Mouse (Mus musculus): ENCODE data around the gene Cttnbp2. TPM values are rescaled to one million over a fixed set of nuclear protein-coding genes. Genes with fewer than 3 reads are reported as not detected.
A peak's percentile ranks its signal among the peaks of the same experiment; 100 is the strongest.

Cttnbp2 gene
- polyA plus RNA-seq, 1 experiment from 2014 or later = 17.2 TPM

DNA sequence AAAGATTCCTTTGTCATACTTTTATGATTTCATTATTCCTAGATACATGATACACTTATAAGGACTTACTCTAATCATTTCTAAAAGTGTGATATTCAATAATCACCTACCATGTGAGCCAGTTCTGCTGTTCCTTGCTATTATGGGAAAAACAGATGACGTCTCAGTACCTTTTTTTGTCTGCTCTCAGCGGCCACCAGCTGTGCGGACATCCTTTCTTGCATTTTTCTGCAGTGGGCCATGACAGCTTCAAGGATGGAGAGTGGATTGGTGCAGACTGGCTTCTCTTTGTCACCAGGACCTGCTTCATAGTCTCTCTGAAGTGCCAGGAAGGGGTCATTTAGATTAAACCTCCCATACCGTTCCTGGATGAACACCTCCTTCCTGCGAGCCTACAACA is 66.6 kb downstream of the Cttnbp2 start:
- Histone ChIP-seq H3K4me3 (ENCODE audit: low read length) (no peak overlapping the region), H3K36me3 (ENCODE audit: control insufficient read depth, insufficient read depth, low read length) (no peaks in the 10 kb centered on the region), H3K4me2 (ENCODE audit: low read depth, low read length) (no peak overlapping the region), H3K27me3 (ENCODE audit: control insufficient read depth, insufficient read depth, low read depth, low read length) (no peaks in the 10 kb centered on the region), H3K9ac (ENCODE audit: low read length) (no peak overlapping the region), H3K4me1 (replicated peaks; ENCODE audit: control insufficient read depth, insufficient read depth, low read length) (no peaks in the 10 kb centered on the region; the same call in 1 of the 2 replicates), H3K9me3 (ENCODE audit: control insufficient read depth, low read length) (no peaks in the 10 kb centered on the region), H3K27ac (ENCODE audit: low read length) (no peak overlapping the region)
- 75% methylated on average over 5 of the region's 5 CpGs for WGBS
- ATAC-seq (ENCODE audit: low read depth) = no peak

DNA sequence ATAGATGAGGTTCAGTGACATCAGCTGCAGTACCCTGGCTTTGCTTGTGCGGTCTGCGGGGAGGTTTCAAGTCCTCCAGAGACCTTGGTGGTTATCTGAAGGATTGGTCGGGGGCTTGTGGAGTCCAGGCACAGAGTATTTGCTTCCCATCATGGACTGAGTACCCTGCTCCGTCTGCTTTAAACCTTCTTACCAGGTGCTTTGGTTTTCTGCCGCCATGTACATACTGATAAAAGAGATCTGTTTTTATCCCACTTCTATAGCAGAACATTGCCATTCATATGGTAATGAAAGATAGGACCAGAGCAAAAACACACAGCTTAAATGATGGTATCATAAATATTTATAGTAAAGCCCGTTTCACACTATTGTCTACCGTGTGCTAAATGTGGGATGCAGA is 67.7 kb downstream of the Cttnbp2 start:
- H3K9me3 ChIP-seq (ENCODE audit: control insufficient read depth, low read length) = no peaks in the 10 kb centered on the region
- ATAC-seq (ENCODE audit: low read depth) = no peak
- 68% methylated on average over 7 of the region's 7 CpGs for WGBS
- H3K27me3 ChIP-seq (ENCODE audit: control insufficient read depth, insufficient read depth, low read depth, low read length) = no peaks in the 10 kb centered on the region
- no peak overlapping the region for H3K27ac ChIP-seq (ENCODE audit: low read length)
- H3K4me3 ChIP-seq (ENCODE audit: low read length) = no peak overlapping the region
- no peak overlapping the region for H3K4me2 ChIP-seq (ENCODE audit: low read depth, low read length)
- H3K36me3 ChIP-seq (ENCODE audit: control insufficient read depth, insufficient read depth, low read length) = no peaks in the 10 kb centered on the region
- H3K4me1 ChIP-seq (replicated peaks; ENCODE audit: control insufficient read depth, insufficient read depth, low read length) = no peaks in the 10 kb centered on the region; the same call in 1 of the 2 replicates
- H3K9ac ChIP-seq (ENCODE audit: low read length) = no peak overlapping the region

DNA sequence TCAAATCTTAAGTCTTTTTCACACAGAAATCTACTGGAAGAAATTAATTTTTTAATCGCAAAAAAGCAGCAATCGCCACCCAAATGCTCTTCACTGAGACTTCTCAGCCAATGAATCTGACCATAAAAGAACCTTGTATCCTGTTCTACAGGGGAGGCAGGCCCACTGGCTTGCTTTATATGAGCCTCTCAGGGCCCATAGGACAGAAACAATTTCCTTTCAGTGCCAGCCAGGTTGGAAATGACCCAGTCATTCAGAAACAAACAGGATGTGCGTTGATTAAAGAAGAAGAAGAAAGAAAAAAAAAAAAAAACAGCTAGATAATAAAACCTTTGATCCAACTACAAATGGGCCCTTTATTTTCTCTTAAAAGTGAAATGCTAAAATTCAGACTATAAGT is 68.3 kb downstream of the Cttnbp2 start:
- Histone ChIP-seq H3K27ac (ENCODE audit: low read length) (no peak overlapping the region), H3K36me3 (ENCODE audit: control insufficient read depth, insufficient read depth, low read length) (no peaks in the 10 kb centered on the region), H3K4me2 (ENCODE audit: low read depth, low read length) (no peak overlapping the region), H3K27me3 (ENCODE audit: control insufficient read depth, insufficient read depth, low read depth, low read length) (no peaks in the 10 kb centered on the region), H3K4me1 (replicated peaks; ENCODE audit: control insufficient read depth, insufficient read depth, low read length) (no peaks in the 10 kb centered on the region; the same call in 1 of the 2 replicates), H3K9me3 (ENCODE audit: control insufficient read depth, low read length) (no peaks in the 10 kb centered on the region), H3K4me3 (ENCODE audit: low read length) (no peak overlapping the region), H3K9ac (ENCODE audit: low read length) (no peak overlapping the region)
- 73% methylated on average over 3 of the region's 3 CpGs for WGBS
- no peak for ATAC-seq (ENCODE audit: low read depth)

DNA sequence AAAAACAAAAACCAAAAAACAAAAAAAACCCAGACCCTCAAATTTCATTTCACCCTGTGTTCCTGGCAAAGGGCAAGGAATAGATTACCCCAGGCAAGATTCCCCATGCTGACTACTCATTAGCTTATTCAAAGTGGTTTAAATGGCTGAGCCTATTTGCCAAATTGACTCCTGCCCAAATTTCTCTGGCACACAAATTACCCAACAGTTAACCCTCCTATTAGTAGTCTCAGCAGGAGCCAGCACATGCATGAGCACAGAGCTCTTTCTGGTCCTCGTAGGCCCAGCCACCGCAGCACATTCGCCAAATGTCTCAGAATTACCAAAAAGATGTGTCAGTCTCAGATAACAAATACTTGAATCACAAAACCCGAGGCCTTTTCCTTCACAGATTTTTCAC is 68.9 kb downstream of the Cttnbp2 start:
- H3K4me2 ChIP-seq (ENCODE audit: low read depth, low read length) = no peak overlapping the region
- no peaks in the 10 kb centered on the region; the same call in 1 of the 2 replicates for H3K4me1 ChIP-seq (replicated peaks; ENCODE audit: control insufficient read depth, insufficient read depth, low read length)
- H3K9ac ChIP-seq (ENCODE audit: low read length) = no peak overlapping the region
- no peaks in the 10 kb centered on the region for H3K36me3 ChIP-seq (ENCODE audit: control insufficient read depth, insufficient read depth, low read length)
- H3K9me3 ChIP-seq (ENCODE audit: control insufficient read depth, low read length) = no peaks in the 10 kb centered on the region
- ATAC-seq (ENCODE audit: low read depth) = no peak
- H3K27me3 ChIP-seq (ENCODE audit: control insufficient read depth, insufficient read depth, low read depth, low read length) = no peaks in the 10 kb centered on the region
- H3K4me3 ChIP-seq (ENCODE audit: low read length) = no peak overlapping the region
- H3K27ac ChIP-seq (ENCODE audit: low read length) = no peak overlapping the region
- 53% methylated on average over 4 of the region's 4 CpGs for WGBS

DNA sequence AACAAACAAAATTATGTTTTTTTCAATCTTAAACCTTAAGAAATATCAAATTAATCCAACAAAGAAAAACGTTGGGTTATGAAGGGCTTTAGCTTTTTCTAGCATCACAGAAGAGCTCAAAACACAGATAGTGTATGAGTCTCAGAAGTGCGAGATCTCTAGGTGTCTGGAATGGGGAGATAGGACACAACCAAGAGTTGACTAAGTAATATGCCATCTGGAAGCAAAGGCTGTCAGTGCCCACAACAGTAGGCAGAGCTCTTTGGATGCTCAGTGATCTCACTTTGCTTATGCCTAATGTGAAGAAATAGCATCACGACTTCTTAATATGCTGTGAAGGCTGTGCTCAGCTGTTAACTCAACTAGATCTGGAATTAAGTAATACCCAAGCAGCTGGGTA is 72.3 kb downstream of the Cttnbp2 start:
- no peaks in the 10 kb centered on the region for H3K9me3 ChIP-seq (ENCODE audit: control insufficient read depth, low read length)
- no peak for ATAC-seq (ENCODE audit: low read depth)
- no peaks in the 10 kb centered on the region for H3K4me1 ChIP-seq (replicated peaks; ENCODE audit: control insufficient read depth, insufficient read depth, low read length)
- no peak overlapping the region for H3K27ac ChIP-seq (ENCODE audit: low read length)
- no peak overlapping the region for H3K4me2 ChIP-seq (ENCODE audit: low read depth, low read length)
- 82% methylated on average over 3 of the region's 3 CpGs for WGBS
- no peaks in the 10 kb centered on the region for H3K27me3 ChIP-seq (ENCODE audit: control insufficient read depth, insufficient read depth, low read depth, low read length)
- H3K4me3 ChIP-seq (ENCODE audit: low read length) = no peak overlapping the region
- H3K9ac ChIP-seq (ENCODE audit: low read length) = no peak overlapping the region
- H3K36me3 ChIP-seq (ENCODE audit: control insufficient read depth, insufficient read depth, low read length) = no peaks in the 10 kb centered on the region

DNA sequence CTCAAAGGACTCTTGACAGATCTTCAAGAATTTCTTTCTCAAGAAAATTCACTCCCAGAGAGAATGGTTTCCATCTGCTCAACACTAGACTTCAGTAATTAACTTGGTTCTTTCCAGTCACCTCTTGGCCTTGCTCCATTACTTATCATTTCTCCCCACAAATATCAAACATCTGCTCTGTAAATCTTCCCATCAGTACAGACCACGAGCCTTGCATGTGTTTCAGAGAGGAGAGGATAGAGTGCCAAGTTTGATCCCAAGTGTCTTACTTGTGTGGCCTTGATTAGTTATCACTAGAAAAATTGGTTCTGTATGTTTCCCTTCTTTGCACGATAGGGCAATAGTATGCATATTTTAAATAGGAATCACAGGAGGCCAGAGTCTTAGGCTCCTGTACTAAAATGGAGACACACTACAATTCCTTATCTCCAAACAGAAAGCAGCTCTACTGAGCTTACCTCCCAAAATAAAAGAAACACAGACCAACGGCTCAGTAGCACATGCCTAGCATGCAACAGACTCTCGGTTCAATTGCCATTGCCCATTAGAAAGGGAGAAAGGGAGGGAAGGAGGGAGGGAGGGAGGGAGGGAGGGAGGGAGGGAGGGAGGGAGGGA is 73.6 kb downstream of the Cttnbp2 start:
- Histone ChIP-seq H3K36me3 (ENCODE audit: control insufficient read depth, insufficient read depth, low read length) (no peaks in the 10 kb centered on the region), H3K27me3 (ENCODE audit: control insufficient read depth, insufficient read depth, low read depth, low read length) (no peaks in the 10 kb centered on the region), H3K27ac (ENCODE audit: low read length) (no peak overlapping the region), H3K4me1 (replicated peaks; ENCODE audit: control insufficient read depth, insufficient read depth, low read length) (no peaks in the 10 kb centered on the region), H3K4me3 (ENCODE audit: low read length) (no peak overlapping the region), H3K4me2 (ENCODE audit: low read depth, low read length) (no peak overlapping the region), H3K9ac (ENCODE audit: low read length) (no peak overlapping the region), H3K9me3 (ENCODE audit: control insufficient read depth, low read length) (no peaks in the 10 kb centered on the region)
- ATAC-seq (ENCODE audit: low read depth) = peak; percentile 59
- 53% methylated on average over 4 of the region's 4 CpGs for WGBS

DNA sequence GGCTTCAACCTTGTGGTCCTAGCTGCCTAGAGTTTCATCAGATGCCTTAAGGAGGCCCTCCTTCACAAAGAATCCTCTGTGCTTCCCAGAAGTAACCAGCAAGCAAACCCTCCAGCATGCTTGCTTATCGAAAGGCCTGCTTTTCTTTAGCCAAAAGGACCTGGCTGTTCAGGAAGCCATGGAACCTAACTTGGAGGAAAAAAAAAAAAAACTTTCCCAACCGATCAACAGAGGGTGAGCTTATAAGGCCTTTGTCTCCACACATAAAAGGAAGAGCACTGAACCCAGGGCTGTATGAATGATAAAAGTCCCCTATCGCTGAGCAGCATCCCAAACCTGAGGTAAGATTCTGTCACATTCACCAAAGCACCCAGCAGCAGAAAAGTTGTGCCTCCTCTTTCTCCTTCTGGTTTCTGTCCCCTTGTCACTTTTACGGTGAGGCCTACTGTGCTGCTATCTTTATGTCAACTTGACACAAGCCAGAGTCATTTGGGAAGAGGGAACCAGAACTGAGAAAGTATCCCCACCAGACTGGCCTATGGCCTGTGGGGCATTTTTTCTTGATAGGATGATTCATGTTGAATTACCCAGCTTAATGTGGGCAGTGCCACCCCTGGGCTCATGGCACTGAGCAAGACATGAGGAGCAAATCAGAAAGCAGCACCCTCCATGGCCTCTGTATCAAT is 78.4 kb downstream of the Cttnbp2 start:
- H3K4me3 ChIP-seq (ENCODE audit: low read length) = no peak overlapping the region
- 62% methylated on average over 4 of the region's 4 CpGs for WGBS
- H3K36me3 ChIP-seq (ENCODE audit: control insufficient read depth, insufficient read depth, low read length) = no peaks in the 10 kb centered on the region
- H3K9ac ChIP-seq (ENCODE audit: low read length) = no peak overlapping the region
- no peaks in the 10 kb centered on the region for H3K4me1 ChIP-seq (replicated peaks; ENCODE audit: control insufficient read depth, insufficient read depth, low read length)
- ATAC-seq (ENCODE audit: low read depth) = no peak
- no peak overlapping the region for H3K27ac ChIP-seq (ENCODE audit: low read length)
- H3K4me2 ChIP-seq (ENCODE audit: low read depth, low read length) = no peak overlapping the region
- H3K27me3 ChIP-seq (ENCODE audit: control insufficient read depth, insufficient read depth, low read depth, low read length) = no peaks in the 10 kb centered on the region
- no peaks in the 10 kb centered on the region for H3K9me3 ChIP-seq (ENCODE audit: control insufficient read depth, low read length)

DNA sequence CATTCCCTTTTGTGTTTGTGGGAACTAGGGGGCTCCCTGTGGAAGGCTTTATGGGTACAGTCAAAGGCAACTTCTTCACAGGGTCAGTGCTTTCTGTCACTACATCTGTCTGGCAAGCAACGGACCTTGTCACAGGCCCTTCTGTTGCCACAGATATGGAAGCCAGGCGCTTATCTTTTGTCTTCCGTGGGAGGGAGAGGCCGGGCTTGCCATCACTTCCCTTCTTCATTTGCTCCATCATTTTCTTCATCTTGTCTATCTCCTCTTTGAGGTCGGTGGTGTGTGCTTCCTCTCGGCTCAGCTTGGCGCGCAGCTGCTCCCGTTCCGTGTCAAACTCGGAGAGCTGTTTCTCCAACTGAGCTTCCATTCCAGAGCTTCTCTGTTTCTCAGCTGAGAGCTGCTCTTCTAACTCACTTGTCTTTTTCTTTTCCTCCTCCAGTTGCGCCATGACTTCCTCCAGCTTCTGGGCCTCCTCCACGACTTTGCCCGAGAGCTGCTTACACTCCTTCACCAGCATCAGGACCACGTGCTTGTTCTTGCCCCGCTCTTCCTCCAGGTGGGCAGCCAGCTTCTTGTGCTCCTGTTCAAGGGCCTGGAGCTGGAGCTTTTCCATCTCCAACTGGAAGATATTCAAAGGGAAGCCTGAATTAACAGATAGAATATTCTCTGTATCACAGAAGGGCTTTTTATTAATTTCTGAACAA is 79.7 kb downstream of the Cttnbp2 start:
- 86% methylated on average over 16 of the region's 16 CpGs for WGBS
- no peaks in the 10 kb centered on the region for H3K27me3 ChIP-seq (ENCODE audit: control insufficient read depth, insufficient read depth, low read depth, low read length)
- no peak overlapping the region for H3K27ac ChIP-seq (ENCODE audit: low read length)
- H3K4me2 ChIP-seq (ENCODE audit: low read depth, low read length) = no peak overlapping the region
- H3K4me1 ChIP-seq (replicated peaks; ENCODE audit: control insufficient read depth, insufficient read depth, low read length) = no peaks in the 10 kb centered on the region
- ATAC-seq (ENCODE audit: low read depth) = no peak
- no peaks in the 10 kb centered on the region for H3K9me3 ChIP-seq (ENCODE audit: control insufficient read depth, low read length)
- no peak overlapping the region for H3K4me3 ChIP-seq (ENCODE audit: low read length)
- no peak overlapping the region for H3K9ac ChIP-seq (ENCODE audit: low read length)
- H3K36me3 ChIP-seq (ENCODE audit: control insufficient read depth, insufficient read depth, low read length) = no peaks in the 10 kb centered on the region

DNA sequence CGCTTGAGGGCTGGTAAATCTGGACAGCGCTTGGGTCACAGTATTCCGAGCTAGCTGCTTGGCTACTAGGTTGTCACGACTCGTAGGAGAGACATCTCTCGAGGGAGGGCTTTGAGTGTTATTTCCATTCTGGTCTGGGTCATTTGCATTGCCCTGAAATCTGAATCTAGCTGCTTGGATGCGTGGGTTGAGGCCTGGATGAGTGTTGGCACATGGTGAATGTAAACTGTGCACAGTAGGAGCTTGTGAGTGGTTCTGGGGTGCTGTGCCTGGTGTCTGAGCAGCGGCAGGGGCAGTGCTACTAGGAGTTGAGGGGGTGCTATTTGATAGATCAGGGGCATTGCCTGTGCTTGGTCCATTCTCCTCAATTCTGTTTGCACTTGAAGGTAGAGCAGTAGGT is 80.3 kb downstream of the Cttnbp2 start:
- H3K27ac ChIP-seq (ENCODE audit: low read length) = no peak overlapping the region
- H3K9ac ChIP-seq (ENCODE audit: low read length) = no peak overlapping the region
- H3K27me3 ChIP-seq (ENCODE audit: control insufficient read depth, insufficient read depth, low read depth, low read length) = no peaks in the 10 kb centered on the region
- WGBS = 84% methylated on average over 8 of the region's 8 CpGs
- H3K4me1 ChIP-seq (replicated peaks; ENCODE audit: control insufficient read depth, insufficient read depth, low read length) = no peaks in the 10 kb centered on the region
- no peak overlapping the region for H3K4me2 ChIP-seq (ENCODE audit: low read depth, low read length)
- H3K4me3 ChIP-seq (ENCODE audit: low read length) = no peak overlapping the region
- H3K9me3 ChIP-seq (ENCODE audit: control insufficient read depth, low read length) = no peaks in the 10 kb centered on the region
- no peak for ATAC-seq (ENCODE audit: low read depth)
- no peaks in the 10 kb centered on the region for H3K36me3 ChIP-seq (ENCODE audit: control insufficient read depth, insufficient read depth, low read length)
